Mouse (Mus musculus): Measurements from ENCODE around the gene Ttc14. TPM values are rescaled to one million over a fixed set of nuclear protein-coding genes. Genes with fewer than 3 reads are reported as not detected.
A peak's percentile ranks its signal among the peaks of the same experiment; 100 is the strongest.

The Ttc14 gene
- total and polyA plus RNA-seq, 3 experiments, result 24.6 to 54.2 (median 26.4) TPM

- no peak for TF ChIP-seq ZC3H11A (IDR thresholded peaks at IDR 0.05; ENCODE audit: low read depth, low read length)
Measured at GRCm38 (mm10) chr3:33836576-33836975, 36.9 kb downstream of the Ttc14 start (continued).

DNA sequence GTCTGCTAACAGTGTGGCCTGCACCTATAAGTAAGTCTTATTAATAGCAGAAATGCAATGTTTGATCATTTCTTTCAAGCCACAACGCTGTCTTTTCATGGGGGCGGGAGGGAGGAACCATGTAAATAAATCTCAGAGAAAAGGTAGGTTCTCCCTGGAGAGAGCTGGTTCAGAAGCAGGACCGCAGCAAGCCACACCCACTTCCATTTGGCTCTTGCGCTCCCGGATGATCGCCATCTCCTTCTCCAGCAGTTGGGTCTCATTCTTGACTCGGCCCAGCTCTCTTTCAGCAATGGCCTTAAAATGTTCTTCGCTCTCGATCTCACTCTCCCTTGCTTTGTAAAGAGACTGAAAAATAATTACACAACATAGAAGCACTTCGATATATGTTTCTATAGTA is 39.2 kb downstream of the Ttc14 start:
- H3K4me3 ChIP-seq (ENCODE audit: control insufficient read depth in 1 of 2, insufficient read depth in 1 of 2, low read depth in 2 of 2, low read length in 2 of 2), result peak overlapping the region; percentile 63 to 67
- H3K27me3 ChIP-seq (ENCODE audit: control insufficient read depth in 1 of 2, insufficient read depth in 2 of 2, low read length in 2 of 2), result no peaks in the 10 kb centered on the region
- no peaks in the 10 kb centered on the region for H3K79me2 ChIP-seq (ENCODE audit: control insufficient read depth, insufficient read depth, low read length, poor library complexity)
- H3K27ac ChIP-seq (ENCODE audit: control insufficient read depth, low read depth, low read length), result no peak overlapping the region
- DNase-seq (ENCODE audit: low read depth, low spot score), result peak; percentile 40
- peaks cover 0 to 11% of the 10 kb centered on the region in 2 experiments; a peak in 2 of 4 replicates for H3K36me3 ChIP-seq (ENCODE audit: control insufficient read depth in 1 of 2, insufficient read depth in 2 of 2, low read length in 2 of 2)
- H3K4me1 ChIP-seq (ENCODE audit: control insufficient read depth in 1 of 2, insufficient read depth in 2 of 2, low read length in 2 of 2), result peaks cover 5% of the 10 kb centered on the region in 2 experiments
- peak overlapping the region; percentile 62 for H3K9ac ChIP-seq (ENCODE audit: control insufficient read depth, low read depth, low read length, poor library complexity, severe bottlenecking)
- TF ChIP-seq SMC3 (IDR thresholded peaks at IDR 0.05; ENCODE audit: low read depth, low read length) (no peak), GATA1 (IDR thresholded peaks at IDR 0.05; ENCODE audit: low read depth, low read length) (no peak), HCFC1 (IDR thresholded peaks at IDR 0.05; ENCODE audit: low read depth, low read length) (no peak), RAD21 (IDR thresholded peaks at IDR 0.05; ENCODE audit: low read depth, low read length) (no peak), MAFK (IDR thresholded peaks at IDR 0.05; ENCODE audit: borderline replicate concordance, low read depth, low read length) (no peak), RCOR1 (IDR thresholded peaks at IDR 0.05; ENCODE audit: low read depth, low read length) (no peak), USF1 (IDR thresholded peaks at IDR 0.05; ENCODE audit: low read depth, low read length) (no peak), ETS1 (IDR thresholded peaks at IDR 0.05; ENCODE audit: low read depth, low read length) (no peak), NELFE (IDR thresholded peaks at IDR 0.05; ENCODE audit: low read depth, low read length) (no peak), GABPA (IDR thresholded peaks at IDR 0.05; ENCODE audit: low read depth, low read length) (no peak), MEF2A (IDR thresholded peaks at IDR 0.05; ENCODE audit: extremely low read depth, insufficient replicate concordance, low read depth, low read length, poor library complexity, severe bottlenecking) (no peak), ZNF384 (IDR thresholded peaks at IDR 0.05; ENCODE audit: low read depth, low read length) (no peak), USF2 (IDR thresholded peaks at IDR 0.05; ENCODE audit: borderline replicate concordance in 1 of 2, insufficient read depth in 1 of 2, low read depth in 1 of 2, low read length in 2 of 2) (no peak), CHD1 (IDR thresholded peaks at IDR 0.05; ENCODE audit: low read depth, low read length) (no peak), SIN3A (IDR thresholded peaks at IDR 0.05; ENCODE audit: low read length) (no peak), EP300 (IDR thresholded peaks at IDR 0.05; ENCODE audit: low read depth in 1 of 2, low read length in 2 of 2) (no peak), ELF1 (IDR thresholded peaks at IDR 0.05; ENCODE audit: low read depth, low read length) (no peak)
- H3K9me3 ChIP-seq (replicated peaks; ENCODE audit: insufficient read depth, low read length), result no peaks in the 10 kb centered on the region

All from MEL (cell line).